Mouse (Mus musculus) cerebellum, adult 2 months (tissue): ENCODE results near the gene Tubb2b.

ENCODE experiments used
- CTCF ChIP-seq: fragments of 200-500 bp; IDR thresholded peaks from 2 replicates; pipeline ENCODE4 v1.5.1; 2011; ENCODE audit warnings: low read depth, mild to moderate bottlenecking, control low read depth, low read length, moderate library complexity, borderline replicate concordance; ENCODE audit not compliant: insufficient read depth
- POLR2A ChIP-seq: fragments of 200-500 bp; IDR thresholded peaks from 2 replicates; pipeline ENCODE4 v1.6.1; 2011; ENCODE audit warnings: low read length, control low read depth, borderline replicate concordance; ENCODE audit not compliant: insufficient read depth

GRCm38 (mm10) chr13:34131011-34131707 lies 893 bp upstream of the Tubb2b start:
- TF ChIP-seq POLR2A (no peak), CTCF (no peak)
